Mouse (Mus musculus): ENCODE results near the gene Pla2g5.
"Not testable (repeated sequence)": the region's sequence is repeated elsewhere in the genome, so short reads cannot be mapped to it uniquely, and the experiment has no call there.

Gene Pla2g5

GRCm38 (mm10) chr4:138857576-138857975, 5.7 kb downstream of the Pla2g5 start:
- peak in 1 of 2 experiments; percentile 30 for DNase-seq (ENCODE audit: low spot score in 2 of 2)

GRCm38 (mm10) chr4:138856491-138856890, 6.8 kb downstream of the Pla2g5 start:
- DNase-seq (ENCODE audit: low spot score in 2 of 2): peak; percentile 84

GRCm38 (mm10) chr4:138855092-138855632, 8.1 kb downstream of the Pla2g5 start:
- DNase-seq (ENCODE audit: low spot score in 2 of 2): peak; percentile 54 to 76

- DNase-seq (ENCODE audit: low spot score in 2 of 2): peak in 1 of 2 experiments; percentile 29
Observed at GRCm38 (mm10) chr4:138852961-138853360, 10.3 kb downstream of the Pla2g5 start.

- DNase-seq (ENCODE audit: low spot score in 2 of 2): peak; percentile 88 to 90
Observed at GRCm38 (mm10) chr4:138851463-138851862, 11.8 kb downstream of the Pla2g5 start.

GRCm38 (mm10) chr4:138841386-138841785, 21.9 kb downstream of the Pla2g5 start:
- peak; percentile 92 for DNase-seq (ENCODE audit: low spot score in 2 of 2)

GRCm38 (mm10) chr4:138840726-138841125, 22.6 kb downstream of the Pla2g5 start:
- no peak for DNase-seq (ENCODE audit: low spot score in 2 of 2)

- DNase-seq (ENCODE audit: low spot score in 2 of 2): no peak
Observed at GRCm38 (mm10) chr4:138839806-138840205, 23.5 kb downstream of the Pla2g5 start.

GRCm38 (mm10) chr4:138827147-138827546, 36.1 kb downstream of the Pla2g5 start:
- no peak for DNase-seq (ENCODE audit: low spot score in 2 of 2)

GRCm38 (mm10) chr4:138825751-138826567, 37.3 kb downstream of the Pla2g5 start:
- no peak for DNase-seq (ENCODE audit: low spot score in 2 of 2)

GRCm38 (mm10) chr4:138824660-138825059, 38.6 kb downstream of the Pla2g5 start:
- DNase-seq (ENCODE audit: low spot score in 2 of 2): no peak

- DNase-seq (ENCODE audit: low spot score in 2 of 2): not testable (repeated sequence)
Observed at GRCm38 (mm10) chr4:138824161-138824560, 39.1 kb downstream of the Pla2g5 start.

GRCm38 (mm10) chr4:138821036-138821435, 42.2 kb downstream of the Pla2g5 start:
- DNase-seq (ENCODE audit: low spot score in 2 of 2): no peak

GRCm38 (mm10) chr4:138819101-138819500, 44.2 kb downstream of the Pla2g5 start:
- DNase-seq (ENCODE audit: low spot score in 2 of 2): no peak

- DNase-seq (ENCODE audit: low spot score in 2 of 2): no peak
Observed at GRCm38 (mm10) chr4:138817736-138818135, 45.5 kb downstream of the Pla2g5 start.

- DNase-seq (ENCODE audit: low spot score in 2 of 2): no peak
Observed at GRCm38 (mm10) chr4:138816166-138816565, 47.1 kb downstream of the Pla2g5 start.

- DNase-seq (ENCODE audit: low spot score in 2 of 2): peak in 1 of 2 experiments; percentile 27
Observed at GRCm38 (mm10) chr4:138806920-138807541, 56.3 kb downstream of the Pla2g5 start.

- DNase-seq (ENCODE audit: low spot score in 2 of 2): no peak
Observed at GRCm38 (mm10) chr4:138806160-138806559, 57.1 kb downstream of the Pla2g5 start.

- DNase-seq (ENCODE audit: low spot score in 2 of 2): no peak
Observed at GRCm38 (mm10) chr4:138805248-138805647, 58.0 kb downstream of the Pla2g5 start.

GRCm38 (mm10) chr4:138802917-138803316, 60.4 kb downstream of the Pla2g5 start:
- no peak for DNase-seq (ENCODE audit: low spot score in 2 of 2)

GRCm38 (mm10) chr4:138801631-138802030, 61.7 kb downstream of the Pla2g5 start:
- peak; percentile 62 to 90 for DNase-seq (ENCODE audit: low spot score in 2 of 2)

GRCm38 (mm10) chr4:138800134-138800744, 63.0 kb downstream of the Pla2g5 start:
- no peak for DNase-seq (ENCODE audit: low spot score in 2 of 2)
